Mouse (Mus musculus): ENCODE results near the gene Mitf.

Gene Mitf

DNA sequence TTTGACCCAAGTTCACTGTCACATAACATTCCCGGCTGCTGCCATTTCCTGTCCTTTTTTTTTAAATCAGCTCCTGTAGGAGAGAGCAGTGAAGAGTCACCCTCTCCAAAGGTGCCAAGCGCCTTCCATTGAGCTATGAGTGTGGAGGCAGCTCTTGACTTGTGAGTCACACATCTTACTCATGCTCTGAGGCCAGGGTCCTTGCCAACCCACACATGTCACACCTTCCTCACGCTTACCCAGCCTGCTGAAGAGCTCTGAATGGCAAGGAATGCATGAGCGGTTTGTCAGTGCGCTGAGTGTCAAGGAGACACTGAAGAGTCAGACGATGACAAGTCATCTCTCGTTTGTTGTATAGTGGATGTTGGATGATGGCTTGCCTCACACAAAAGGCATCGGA is 146.0 kb downstream of the Mitf start:
- DNase-seq, result peak; percentile 18

- DNase-seq, result no peak
These were observed 149.3 kb downstream of the Mitf start for GRCm38 (mm10) chr6:97956121-97956520.

DNA sequence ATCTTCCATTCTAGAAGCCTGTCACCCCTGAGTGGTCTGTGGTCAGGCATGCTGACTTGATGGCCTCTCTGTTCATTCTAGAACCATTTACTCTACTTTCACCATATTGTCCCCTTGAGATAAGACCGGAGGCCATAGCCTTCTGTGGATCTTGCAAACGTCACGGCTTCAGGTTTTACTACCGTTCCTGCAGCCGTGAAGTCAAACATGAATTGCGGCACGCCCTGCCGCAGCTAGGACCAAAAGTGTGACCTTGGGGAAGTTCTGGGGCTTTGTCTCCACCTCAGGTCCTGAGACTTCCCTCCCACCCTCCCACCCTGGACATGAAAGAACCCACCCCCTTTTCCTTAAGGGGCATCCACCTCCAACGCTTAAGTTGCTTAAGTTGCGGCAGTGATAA is 149.8 kb downstream of the Mitf start:
- no peak for DNase-seq

DNA sequence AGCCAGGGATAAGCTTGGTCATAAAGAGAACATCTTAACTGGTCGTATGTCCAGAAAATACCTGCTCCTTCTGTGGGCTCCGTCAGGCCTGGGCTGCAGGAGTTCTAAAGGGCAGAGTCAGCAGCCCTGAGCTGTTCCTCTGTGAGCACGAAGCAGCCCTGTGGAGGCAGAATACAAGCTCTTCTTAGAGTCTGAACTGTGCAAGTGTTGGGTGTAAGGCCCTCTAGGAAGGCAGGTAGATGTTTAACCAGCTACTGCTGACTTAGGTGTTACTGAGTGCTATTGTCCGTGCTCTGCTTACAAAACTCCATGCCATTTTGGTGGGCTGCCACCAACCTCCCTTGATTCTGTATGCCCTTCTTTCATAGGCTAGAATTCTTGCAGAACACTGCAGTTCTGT is 151.4 kb downstream of the Mitf start:
- no peak for DNase-seq

- DNase-seq, result no peak
These were observed 154.9 kb downstream of the Mitf start for GRCm38 (mm10) chr6:97961776-97962175.

- no peak for DNase-seq
These were observed 155.5 kb downstream of the Mitf start for GRCm38 (mm10) chr6:97962311-97962710.

DNA sequence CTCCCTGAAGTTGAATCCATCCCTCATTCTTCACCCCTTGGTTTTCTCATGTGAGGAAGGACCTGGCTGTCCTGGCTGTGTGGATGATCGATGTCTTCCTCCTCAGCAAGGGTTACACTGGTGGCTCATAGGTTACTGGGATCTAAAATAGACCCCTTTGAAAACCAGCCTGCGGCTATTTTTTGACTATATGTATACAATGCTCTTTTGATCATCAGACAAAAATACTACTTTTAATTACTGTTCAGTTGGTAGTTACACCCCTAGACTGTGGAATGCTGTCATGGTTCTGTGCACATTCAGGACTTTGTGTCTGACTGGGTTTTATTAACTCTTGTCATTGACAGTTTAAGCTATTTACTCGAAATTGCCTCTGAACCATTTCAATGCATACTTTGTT is 157.9 kb downstream of the Mitf start:
- DNase-seq, result no peak

DNA sequence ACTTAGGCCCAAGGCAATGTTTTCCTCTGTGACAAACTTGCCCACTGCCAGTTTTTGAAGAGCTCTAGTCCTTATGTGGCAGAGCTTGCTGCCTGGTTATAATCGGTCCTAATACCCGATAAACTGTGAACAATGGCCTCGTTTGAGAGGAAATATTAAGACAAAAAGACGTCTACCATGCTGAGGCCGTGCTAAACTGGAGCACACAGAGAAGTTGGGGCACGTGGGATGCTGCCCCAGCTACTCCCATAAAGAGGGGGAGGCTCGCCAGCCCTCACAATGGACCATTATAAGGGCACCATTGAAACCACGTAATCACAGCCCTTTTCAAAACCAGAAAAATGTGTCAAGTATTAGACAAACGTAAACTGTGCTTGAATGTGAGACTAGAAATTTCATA is 174.8 kb downstream of the Mitf start:
- DNase-seq, result no peak

DNA sequence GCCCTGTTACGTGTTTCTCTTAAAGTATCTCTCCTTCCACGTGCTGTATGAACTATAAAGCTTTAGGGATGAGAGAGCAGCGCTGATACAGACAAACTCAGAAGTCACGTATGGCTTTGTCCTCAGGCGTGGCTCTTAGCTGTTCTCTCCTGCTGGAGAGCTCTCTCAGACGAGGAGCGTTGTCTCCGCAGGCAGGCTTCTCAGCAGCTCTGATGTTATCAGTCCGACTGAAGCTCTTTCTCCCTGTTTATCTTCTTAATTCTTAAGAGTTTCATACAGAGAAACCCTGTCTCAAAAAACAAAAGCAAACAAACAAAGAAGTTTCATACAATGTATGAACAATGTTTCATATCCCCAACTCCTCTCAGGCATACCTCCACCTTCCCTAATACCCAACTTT is 178.8 kb downstream of the Mitf start:
- DNase-seq, result no peak

DNA sequence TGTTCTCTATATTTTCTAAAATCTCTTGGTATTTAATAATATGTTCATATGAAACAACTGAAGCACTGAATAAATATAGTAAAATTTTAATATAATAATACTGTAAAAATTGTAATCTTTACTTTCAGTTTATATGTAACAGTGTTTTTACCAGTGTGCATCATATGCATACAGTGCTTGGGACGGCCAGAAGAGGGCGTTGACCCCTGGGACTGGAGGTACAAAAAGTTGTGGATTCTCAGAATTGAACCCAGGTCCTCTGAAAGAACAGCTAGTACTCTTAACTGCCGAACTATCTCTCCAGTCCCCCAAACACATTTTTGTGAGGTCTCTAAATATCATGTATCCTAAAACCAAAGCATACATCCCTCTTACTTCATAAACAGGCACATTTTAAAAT is 179.6 kb downstream of the Mitf start:
- no peak for DNase-seq

DNA sequence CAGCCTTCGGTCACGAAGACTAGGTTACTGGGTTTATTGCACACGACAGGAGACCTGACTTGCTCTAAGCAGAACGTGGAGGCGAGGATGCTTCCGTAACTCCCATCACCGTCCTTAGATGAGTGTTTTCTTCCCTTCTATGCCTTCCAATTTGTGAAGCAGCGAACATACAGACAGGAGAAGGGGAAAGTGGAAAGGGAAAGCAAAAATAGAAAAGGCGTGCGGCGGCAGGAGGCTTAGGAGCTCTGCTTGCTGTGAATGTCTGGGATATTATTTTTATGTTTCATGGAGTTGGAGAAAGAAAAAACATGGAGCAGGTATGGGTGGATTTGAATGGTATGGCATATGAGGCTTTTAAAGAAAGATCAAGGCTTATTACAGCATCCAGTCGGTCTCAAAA is 186.7 kb downstream of the Mitf start:
- no peak for DNase-seq

DNA sequence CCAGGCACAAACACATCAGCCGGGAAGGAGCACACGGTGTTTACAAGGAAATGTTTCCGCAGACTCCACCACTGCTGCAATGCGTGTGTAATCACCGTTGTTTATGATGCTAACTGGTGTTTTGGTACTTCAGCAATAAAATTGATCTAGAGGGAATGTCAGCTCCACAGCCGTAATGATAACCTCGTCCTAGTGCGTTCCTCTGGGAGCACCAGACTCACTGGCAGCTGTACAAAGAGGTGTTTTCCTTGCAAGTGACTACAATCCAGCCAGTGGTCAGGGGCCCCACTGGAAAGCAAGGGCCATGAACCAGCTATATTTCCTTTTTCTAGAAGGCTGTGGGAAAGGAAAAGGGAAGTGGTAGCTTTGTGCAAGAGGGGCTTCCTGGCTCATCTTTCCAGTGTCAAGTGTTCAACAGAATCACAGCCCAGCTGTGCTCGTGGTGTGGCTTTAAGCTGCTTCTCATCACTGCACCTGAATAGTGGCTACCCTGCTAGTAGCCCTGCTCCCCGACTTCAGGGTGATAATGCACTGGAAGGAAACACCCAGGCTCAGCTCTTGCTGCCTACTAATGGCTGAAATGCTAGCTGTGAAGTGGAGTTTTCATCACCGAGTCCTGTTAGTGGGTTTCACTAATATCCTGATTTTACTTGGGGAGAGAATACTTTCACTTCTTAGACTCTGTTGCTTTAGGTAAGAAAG is 188.9 kb downstream of the Mitf start:
- DNase-seq, result no peak

GRCm38 (mm10) chr6:98001551-98001950 is 194.7 kb downstream of the Mitf start:
- DNase-seq, result peak; percentile 59

GRCm38 (mm10) chr6:98003114-98003513 is 196.3 kb downstream of the Mitf start:
- peak; percentile 12 for DNase-seq

GRCm38 (mm10) chr6:98005566-98005965 is 198.7 kb downstream of the Mitf start:
- DNase-seq, result peak; percentile 26

- DNase-seq, result no peak
These were observed 208.2 kb downstream of the Mitf start for GRCm38 (mm10) chr6:98015066-98015465.

- no peak for DNase-seq
These were observed 209.0 kb downstream of the Mitf start for GRCm38 (mm10) chr6:98015819-98016218.

DNA sequence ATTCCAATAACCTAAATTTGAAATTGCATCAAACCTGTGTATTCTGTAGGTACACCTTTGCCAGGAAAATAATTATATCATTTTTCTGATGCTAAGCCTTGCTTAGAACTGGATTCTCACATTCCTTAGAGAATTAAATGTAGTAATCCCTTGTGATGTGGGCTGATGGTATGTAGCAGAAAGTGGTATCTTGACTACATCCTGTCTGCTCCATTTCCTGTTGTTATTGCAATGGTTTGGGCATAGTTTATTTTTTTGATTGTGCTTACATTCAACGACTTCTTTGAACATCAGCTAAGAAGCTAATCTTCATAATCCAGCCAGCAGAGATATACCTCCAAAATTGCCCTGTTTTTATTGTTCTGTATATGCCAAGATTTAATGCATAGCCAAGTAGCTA is 217.0 kb downstream of the Mitf start:
- no peak for DNase-seq

- no peak for DNase-seq
These were observed 231.7 kb downstream of the Mitf start for GRCm38 (mm10) chr6:98038513-98038912.

- no peak for DNase-seq
These were observed 234.9 kb downstream of the Mitf start for GRCm38 (mm10) chr6:98041795-98042194.

- peak; percentile 0 for DNase-seq
These were observed 239.7 kb downstream of the Mitf start for GRCm38 (mm10) chr6:98046295-98047108.

GRCm38 (mm10) chr6:98047741-98048140 is 240.9 kb downstream of the Mitf start:
- no peak for DNase-seq

DNA sequence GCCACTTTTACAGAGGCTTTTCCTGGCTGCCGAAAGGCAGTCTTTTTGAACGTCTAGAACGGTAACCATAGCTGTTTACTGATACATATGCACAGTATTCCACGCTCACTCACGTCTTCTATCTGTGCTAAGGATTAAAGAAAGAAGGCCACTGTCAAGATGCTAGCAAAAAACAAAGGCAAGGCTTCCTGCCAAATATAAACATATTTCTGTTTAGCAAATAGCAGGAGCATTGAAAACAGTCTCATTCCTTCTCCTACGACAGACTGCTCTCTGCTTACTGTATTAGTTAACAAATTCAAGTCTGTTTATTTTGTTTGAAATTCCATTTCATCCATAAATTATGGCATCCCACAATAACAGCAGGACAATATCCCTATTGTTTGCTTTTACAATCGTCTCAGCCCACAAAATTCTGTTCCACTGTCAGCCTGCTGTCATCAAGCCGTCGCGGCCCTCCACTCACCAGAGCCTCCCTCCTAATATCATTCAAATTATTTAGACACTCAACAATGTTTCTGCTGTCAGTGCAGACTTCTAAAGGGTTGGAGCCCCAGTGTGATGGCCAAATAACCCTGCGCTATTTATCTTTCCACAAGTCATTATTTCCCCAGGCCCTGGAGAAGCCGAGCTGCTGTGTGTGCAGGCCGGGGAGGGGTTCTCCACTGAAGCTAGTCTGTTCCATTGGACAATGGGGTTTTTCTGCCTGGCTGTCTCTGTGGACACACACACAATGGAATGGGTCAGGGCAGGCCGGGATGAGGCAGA is 242.0 kb downstream of the Mitf start:
- no peak for DNase-seq

- no peak for DNase-seq
These were observed 242.7 kb downstream of the Mitf start for GRCm38 (mm10) chr6:98049551-98049950.
